ENCODE assay signal across 16 mouse cellular contexts in the genomic region with DNA sequence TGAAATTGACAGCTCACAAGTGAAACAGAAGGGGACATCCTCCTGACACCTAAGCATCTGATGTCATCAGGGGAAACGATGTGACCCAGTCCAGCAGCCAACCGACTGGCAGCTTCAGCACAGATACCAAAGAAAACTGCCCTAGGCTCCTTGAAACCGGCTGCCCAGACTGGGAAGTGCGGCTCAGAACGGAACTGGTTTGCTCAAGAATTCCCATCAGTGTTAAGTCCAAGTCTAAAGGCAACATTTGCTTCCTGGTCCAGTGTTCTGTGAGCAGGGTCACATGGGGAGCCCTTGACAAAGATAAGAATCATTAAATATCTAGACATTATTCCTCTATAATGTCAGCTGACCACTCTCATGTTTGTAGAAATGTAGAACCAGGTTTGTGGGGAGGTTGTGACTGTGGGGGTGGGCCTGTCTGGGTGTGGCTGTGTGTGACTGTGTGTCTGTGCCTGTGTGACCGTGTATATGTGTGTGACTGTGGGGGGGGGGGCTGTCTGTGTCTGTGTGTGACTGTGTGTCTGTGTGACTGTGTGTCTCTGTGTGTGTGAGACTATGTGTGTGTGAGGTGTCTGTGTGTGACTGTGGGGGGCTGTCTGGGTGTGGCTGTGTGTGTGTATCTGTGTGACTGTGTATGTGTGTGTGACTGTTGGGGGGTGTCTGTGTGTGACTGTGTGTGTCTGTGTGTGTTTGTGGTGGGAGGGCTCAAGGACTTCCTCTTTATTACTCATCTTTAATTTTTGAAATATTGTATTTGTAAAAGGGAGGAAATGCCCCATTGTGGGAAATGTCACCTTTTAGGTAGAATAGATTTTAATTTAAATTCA.
DNase-seq lines count a peak whose midpoint lies in the region; ATAC-seq and TF ChIP-seq lines count a peak whose summit lies in the region.
"Had no signal": no experiment of that assay in that cellular context is flagged by ENCODE, and none has a peak within 500 bp of the region (broad histone marks: within the 10 kb centered on the region; RNA-seq: fewer than 3 reads in every experiment).

No protein-coding gene starts in this region.

- no peak overlapping the region for H3K9ac ChIP-seq in intestine, postnatal 0 days (ENCODE audit: low read depth, low read length)
- H3K9ac ChIP-seq: embryonic facial prominence, embryonic 13.5 days; liver, embryonic 13.5 days; midbrain, embryonic 12.5 days had no signal

- peaks cover 27% of the 10 kb centered on the region for H3K4me1 ChIP-seq in G1E (ENCODE audit: insufficient read depth, low read depth, low read length)
- no peaks in the 10 kb centered on the region for H3K4me1 ChIP-seq in intestine, postnatal 0 days (replicated peaks; ENCODE audit: control insufficient read depth, insufficient read depth, low read length)
- H3K4me1 ChIP-seq: embryonic facial prominence, embryonic 13.5 days; liver, embryonic 13.5 days; midbrain, embryonic 12.5 days had no signal

- no peak overlapping the region for H3K4me3 ChIP-seq in layer of hippocampus, adult 2 months
- H3K4me3 ChIP-seq in G1E (ENCODE audit: low read depth, low read length), result 0 out of 2 replicates have a peak overlapping the region, but pooled peaks have one; percentile 13
- H3K4me3 ChIP-seq in intestine, postnatal 0 days (ENCODE audit: low read depth, low read length), result no peak overlapping the region
- H3K4me3 ChIP-seq: embryonic facial prominence, embryonic 13.5 days; limb, embryonic 10.5 days; liver, embryonic 13.5 days; midbrain, embryonic 12.5 days had no signal

- intact Hi-C loops in heart, postnatal 25 days (cut with DNase I), result no loop called here

- H3K4me2 ChIP-seq in intestine, postnatal 0 days (replicated peaks; ENCODE audit: low read depth), result no peak overlapping the region
- H3K4me2 ChIP-seq: embryonic facial prominence, embryonic 13.5 days; liver, embryonic 13.5 days; midbrain, embryonic 12.5 days had no signal

- H3K36me3 ChIP-seq in G1E (replicated peaks), result no peaks in the 10 kb centered on the region
- H3K36me3 ChIP-seq in intestine, postnatal 0 days (ENCODE audit: control insufficient read depth, insufficient read depth), result peaks cover 5% of the 10 kb centered on the region; the same call in 1 of the 2 replicates
- H3K36me3 ChIP-seq: embryonic facial prominence, embryonic 13.5 days; limb, embryonic 10.5 days; midbrain, embryonic 12.5 days had no signal

- peak; percentile 50 for DNase-seq in heart, adult 11 months
- no peak for DNase-seq in heart, postnatal 25 days (ENCODE audit: low spot score)
- DNase-seq in layer of hippocampus, adult 2 months (ENCODE audit: low spot score in 2 of 2), result no peak
- no peak for DNase-seq in layer of hippocampus, adult 9-11 months
- no peak for DNase-seq in G1E (ENCODE audit: low spot score)
- no peak for DNase-seq in left cerebral cortex, adult 18-20 months (ENCODE audit: low spot score in 2 of 2)
- DNase-seq in urinary bladder, postnatal 36 days (ENCODE audit: low spot score in 2 of 2), result no peak
- DNase-seq: adrenal gland, postnatal 10 days; cerebellum, adult 9-11 months; kidney, postnatal 10 days; liver, embryonic 13.5 days; right cerebral cortex, postnatal 4 days had no signal

- H3K27ac ChIP-seq in layer of hippocampus, adult 2 months, result 0 out of 2 replicates have a peak overlapping the region, but pooled peaks have one; percentile 46
- peak overlapping the region; percentile 42 for H3K27ac ChIP-seq in intestine, postnatal 0 days (ENCODE audit: low read depth, low read length)
- H3K27ac ChIP-seq: embryonic facial prominence, embryonic 13.5 days; limb, embryonic 10.5 days; liver, embryonic 13.5 days; midbrain, embryonic 12.5 days had no signal

- ATAC-seq in G1E (ENCODE audit: extremely low read depth, insufficient number of reproducible peaks, low FRiP score, poor library complexity, severe bottlenecking), result no peak
- ATAC-seq in intestine, postnatal 0 days, result peak; percentile 80

- peaks cover 20% of the 10 kb centered on the region for H3K27me3 ChIP-seq in G1E (ENCODE audit: insufficient read depth, low read length)
- H3K27me3 ChIP-seq in intestine, postnatal 0 days (replicated peaks; ENCODE audit: control insufficient read depth, insufficient read depth, low read length), result no peaks in the 10 kb centered on the region
- H3K27me3 ChIP-seq: embryonic facial prominence, embryonic 13.5 days; liver, embryonic 13.5 days; midbrain, embryonic 12.5 days had no signal

- no peaks in the 10 kb centered on the region for H3K9me3 ChIP-seq in G1E (replicated peaks)
- H3K9me3 ChIP-seq in intestine, postnatal 0 days (ENCODE audit: control insufficient read depth), result no peaks in the 10 kb centered on the region
- H3K9me3 ChIP-seq: embryonic facial prominence, embryonic 13.5 days; limb, embryonic 10.5 days; liver, embryonic 13.5 days; midbrain, embryonic 12.5 days had no signal

- no peak for TF ChIP-seq CTCF in layer of hippocampus, adult 2 months (conservative IDR thresholded peaks at IDR 0.05)
- TF ChIP-seq CTCF in G1E (IDR thresholded peaks at IDR 0.05; ENCODE audit: low read depth, low read length), result no peak
- TF ChIP-seq CTCF in intestine, postnatal 0 days (IDR thresholded peaks at IDR 0.05; ENCODE audit: low read depth), result no peak

- WGBS in intestine, postnatal 0 days, result 56% methylated on average over 6 of the region's 6 CpGs
